Mouse (Mus musculus) olfactory bulb, adult 2 months (tissue): ENCODE measurements around the gene Parp3. TPM values are rescaled to one million over a fixed set of nuclear protein-coding genes. Genes with fewer than 3 reads are reported as not detected.

Experiments
- H3K27ac ChIP-seq: fragments of 200-500 bp; 2 replicates; pipeline ENCODE4 v1.5.1; 2012; ENCODE audit warnings: low read depth, low read length; ENCODE audit not compliant: insufficient read depth
- H3K4me1 ChIP-seq: fragments of 200-500 bp; 2 replicates; pipeline ENCODE4 v1.6.1; 2012; ENCODE audit warnings: low read length; ENCODE audit not compliant: control insufficient read depth, insufficient read depth
- H3K4me3 ChIP-seq: fragments of 200-500 bp; 2 replicates; pipeline ENCODE4 v1.5.1; 2012; ENCODE audit warnings: mild to moderate bottlenecking, low read depth, low read length, moderate library complexity; ENCODE audit not compliant: insufficient read depth
- CTCF ChIP-seq: fragments of 200-500 bp; IDR thresholded peaks from 2 replicates; pipeline ENCODE4 v1.5.1; 2012; ENCODE audit warnings: low read depth, mild to moderate bottlenecking, low read length, moderate library complexity; ENCODE audit not compliant: insufficient read depth
- POLR2A ChIP-seq: fragments of 200-500 bp; IDR thresholded peaks from 2 replicates; pipeline ENCODE4 v1.6.1; 2012; ENCODE audit warnings: mild to moderate bottlenecking, low read depth, low read length, moderate library complexity; ENCODE audit not compliant: insufficient read depth
- WGBS: fragments of 180-500 bp; shearing (Covaris S2); methylation state at CpG from one replicate; pipeline ENCODE4 v1.1.7; 2018; 5-methylcytosine and 5-hydroxymethylcytosine counted together
- polyA plus RNA-seq: library from polyadenylated mRNA; stranded (reverse); fragments of >200 nt; gene quantifications from 2 replicates; pipeline ENCODE4 v1.2.4, GENCODE M21; 2012; ENCODE audit warnings: low replicate concordance; ENCODE audit not compliant: missing spikeins, insufficient read depth, insufficient read length

Gene Parp3
- polyA plus RNA-seq, 1 experiment: not detected

GRCm38 (mm10) chr9:106467746-106468145, 9.0 kb downstream of the Parp3 start:
- no peak for TF ChIP-seq CTCF
- TF ChIP-seq POLR2A: no peak
- Histone ChIP-seq H3K4me1 (peaks cover 29% of the 10 kb centered on the region), H3K4me3 (no peak overlapping the region), H3K27ac (no peak overlapping the region)
- 94% methylated on average over 7 of the region's 7 CpGs for WGBS

DNA sequence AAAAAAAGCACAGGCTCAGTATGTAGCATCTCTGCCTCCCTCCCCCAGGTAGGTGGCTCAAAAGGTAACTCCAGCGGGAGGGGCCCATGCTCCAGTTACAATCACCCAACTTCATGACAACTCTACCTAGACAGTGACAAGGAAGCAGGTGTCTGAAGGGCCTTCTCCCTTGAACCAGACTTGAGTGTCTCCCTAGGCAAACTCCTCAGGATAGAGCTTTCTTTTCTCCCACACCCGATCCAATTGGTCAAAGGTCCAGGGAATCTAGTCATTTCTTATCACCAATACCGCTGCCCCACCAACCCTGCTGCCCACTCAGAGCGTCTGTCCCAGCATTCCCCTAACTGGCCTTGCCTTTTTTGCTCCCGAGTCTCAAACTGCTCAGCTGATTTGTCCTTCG, 10.0 kb downstream of the Parp3 start:
- WGBS: 95% methylated on average over 6 of the region's 6 CpGs
- no peak for TF ChIP-seq POLR2A
- no peak for TF ChIP-seq CTCF
- no peak overlapping the region for H3K4me3 ChIP-seq
- H3K4me1 ChIP-seq: peaks cover 21% of the 10 kb centered on the region
- H3K27ac ChIP-seq: no peak overlapping the region

DNA sequence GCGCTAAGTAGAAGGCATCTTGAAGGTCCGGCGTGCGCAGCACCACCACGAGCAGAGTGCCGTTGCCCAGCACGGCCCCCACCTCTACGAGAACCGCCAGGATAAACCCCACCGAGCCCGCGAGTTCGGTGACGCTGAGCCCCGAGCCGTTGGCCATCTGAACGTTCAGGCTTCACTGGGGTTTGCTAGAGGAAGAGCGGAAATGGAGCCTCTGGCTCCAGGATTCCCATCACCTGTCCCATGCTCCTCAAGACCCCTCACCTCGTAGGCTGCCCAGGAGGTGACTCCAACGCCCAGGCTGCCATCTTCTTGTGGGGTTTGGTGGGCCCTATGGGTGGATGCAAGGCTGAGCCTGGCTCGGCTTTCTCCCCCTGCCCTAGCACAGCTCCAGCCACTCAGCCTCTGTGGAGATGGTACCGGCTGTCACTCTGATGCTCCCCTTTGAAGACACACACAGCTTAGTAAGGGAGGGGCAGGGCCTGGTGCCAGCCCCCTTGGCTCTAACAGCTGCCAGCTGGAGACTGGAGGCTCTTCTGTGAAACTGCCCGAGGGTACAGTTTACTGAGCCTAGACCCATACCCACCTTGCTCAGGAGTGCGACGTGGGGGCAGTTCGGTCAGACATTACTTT, 11.1 kb downstream of the Parp3 start, which contains the start of gene Gpr62:
Gene Gpr62 (minus strand): TSS at position 368 of the 630 bp plus-strand sequence.
- Histone ChIP-seq H3K4me3 (peak within 1 kb of the TSS; percentile 77), H3K4me1 (peaks cover 14% of the 10 kb centered on the region), H3K27ac (peak within 1 kb of the TSS; percentile 93)
- TF ChIP-seq CTCF: no peak
- TF ChIP-seq POLR2A: no peak
- WGBS: 19% methylated on average over 26 of the region's 26 CpGs

GRCm38 (mm10) chr9:106464751-106465541, 11.8 kb downstream of the Parp3 start:
- WGBS: 2% methylated on average over 99 of the region's 99 CpGs
- TF ChIP-seq CTCF: no peak
- TF ChIP-seq POLR2A: peak; percentile 34
- Histone ChIP-seq H3K4me3 (peak overlapping the region; percentile 77), H3K4me1 (peaks cover 20% of the 10 kb centered on the region), H3K27ac (peak overlapping the region; percentile 93)

- Histone ChIP-seq H3K27ac (no peak overlapping the region), H3K4me1 (peaks cover 21% of the 10 kb centered on the region), H3K4me3 (no peak overlapping the region)
- WGBS: 87% methylated on average over 21 of the region's 21 CpGs
- TF ChIP-seq POLR2A: no peak
- TF ChIP-seq CTCF: no peak
Observed at GRCm38 (mm10) chr9:106463122-106464063, 13.4 kb downstream of the Parp3 start.

DNA sequence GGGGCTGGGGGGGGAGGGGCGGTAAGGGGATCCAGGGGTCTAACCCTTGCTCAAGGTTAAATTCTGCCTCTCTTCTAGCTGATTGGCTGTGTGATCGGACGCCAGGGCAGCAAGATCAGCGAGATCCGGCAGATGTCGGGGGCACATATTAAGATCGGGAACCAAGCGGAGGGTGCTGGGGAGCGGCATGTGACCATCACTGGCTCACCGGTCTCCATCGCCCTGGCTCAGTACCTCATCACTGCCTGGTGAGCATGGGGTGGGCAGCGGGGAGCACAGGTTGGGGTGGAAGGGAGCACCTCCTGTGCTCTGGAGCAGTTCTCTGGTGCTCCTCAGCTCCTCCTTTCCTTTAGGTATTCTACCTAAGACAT, 14.3 kb downstream of the Parp3 start:
- TF ChIP-seq POLR2A: no peak
- no peak for TF ChIP-seq CTCF
- Histone ChIP-seq H3K4me1 (peaks cover 26% of the 10 kb centered on the region), H3K4me3 (no peak overlapping the region), H3K27ac (no peak overlapping the region)
- WGBS: 96% methylated on average over 12 of the region's 12 CpGs

GRCm38 (mm10) chr9:106461641-106462429, 14.9 kb downstream of the Parp3 start:
- TF ChIP-seq POLR2A: no peak
- TF ChIP-seq CTCF: no peak
- H3K4me3 ChIP-seq: no peak overlapping the region
- H3K27ac ChIP-seq: no peak overlapping the region
- WGBS: 86% methylated on average over 16 of the region's 16 CpGs
- H3K4me1 ChIP-seq: peaks cover 30% of the 10 kb centered on the region

DNA sequence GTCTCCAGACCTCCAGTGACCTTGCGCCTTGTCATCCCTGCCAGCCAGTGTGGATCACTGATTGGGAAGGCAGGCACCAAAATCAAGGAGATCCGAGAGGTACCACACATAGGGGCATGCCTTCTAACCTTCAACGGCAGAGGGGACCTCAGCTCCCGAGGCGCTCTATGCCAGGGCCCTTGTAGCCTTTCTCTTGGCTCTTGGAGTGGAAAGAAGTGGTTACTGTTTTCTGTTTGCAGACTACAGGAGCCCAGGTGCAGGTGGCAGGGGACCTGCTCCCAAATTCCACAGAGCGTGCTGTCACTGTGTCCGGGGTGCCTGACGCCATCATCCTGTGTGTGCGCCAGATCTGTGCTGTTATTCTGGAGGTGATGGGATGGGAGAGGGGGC, 15.7 kb downstream of the Parp3 start:
- TF ChIP-seq POLR2A (no peak), CTCF (no peak)
- Histone ChIP-seq H3K4me1 (peaks cover 34% of the 10 kb centered on the region), H3K27ac (no peak overlapping the region), H3K4me3 (no peak overlapping the region)
- 91% methylated on average over 9 of the region's 9 CpGs for WGBS
